8 mouse cellular contexts compared by ENCODE assay signal in the genomic region with DNA sequence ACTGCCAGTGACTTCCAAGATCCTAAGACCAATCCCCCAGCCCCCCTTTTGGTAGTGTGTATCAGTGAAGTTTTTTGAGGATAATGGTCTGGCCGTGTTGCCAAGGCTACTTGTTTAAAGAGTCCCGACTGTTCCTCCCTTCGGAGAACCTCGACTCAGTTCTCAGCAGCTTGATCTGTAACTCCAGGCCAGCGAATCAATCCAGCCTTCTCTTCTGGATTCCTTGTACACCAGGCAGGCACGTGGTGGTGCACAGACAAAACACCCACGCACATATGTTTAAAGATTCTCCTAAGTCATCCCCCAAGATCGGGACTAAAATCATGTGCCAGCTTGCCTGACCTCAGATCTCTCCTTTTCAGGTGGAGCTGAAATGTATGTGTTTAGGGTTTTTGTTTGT. TPM values are rescaled to one million over a fixed set of nuclear protein-coding genes. Genes with fewer than 3 reads are reported as not detected.
DNase-seq lines count a peak whose midpoint lies in the region; ATAC-seq and TF ChIP-seq lines count a peak whose summit lies in the region.
"Not testable (repeated sequence)": the region's sequence is repeated elsewhere in the genome, so short reads cannot be mapped to it uniquely, and the experiment has no call there.

No protein-coding gene starts in this region.

- TF ChIP-seq POLR2A in embryonic fibroblast, embryonic 13.5 days (IDR thresholded peaks at IDR 0.05; ENCODE audit: low read depth, low read length), result not testable (repeated sequence)

- peaks cover 78% of the 10 kb centered on the region for H3K36me3 ChIP-seq in G1E (replicated peaks)
- H3K36me3 ChIP-seq in heart, embryonic 12.5 days, result peaks cover 38% of the 10 kb centered on the region
- peaks cover 11% of the 10 kb centered on the region; the same call in 1 of the 2 replicates for H3K36me3 ChIP-seq in hindbrain, postnatal 0 days (ENCODE audit: insufficient read depth, low read length)
- H3K36me3 ChIP-seq in liver, embryonic 16.5 days (ENCODE audit: control insufficient read depth, insufficient read depth); stomach, postnatal 0 days (ENCODE audit: control insufficient read depth, insufficient read depth, low read length): not testable (repeated sequence)
- peaks cover 11% of the 10 kb centered on the region for H3K36me3 ChIP-seq in midbrain, embryonic 16.5 days (ENCODE audit: control insufficient read depth, insufficient read depth, low read length)

- H3K4me2 ChIP-seq in heart, embryonic 12.5 days, result peak overlapping the region; percentile 89
- peak overlapping the region; percentile 81 for H3K4me2 ChIP-seq in hindbrain, postnatal 0 days (ENCODE audit: low read depth, low read length)
- peak overlapping the region; percentile 97 for H3K4me2 ChIP-seq in liver, embryonic 16.5 days (ENCODE audit: low read depth, low read length)
- H3K4me2 ChIP-seq in midbrain, embryonic 16.5 days (ENCODE audit: low read length), result peak overlapping the region; percentile 95
- H3K4me2 ChIP-seq in stomach, postnatal 0 days (replicated peaks; ENCODE audit: low read depth), result peak overlapping the region; percentile 97

- intact Hi-C loops in left cerebral cortex, postnatal 14 days (cut with DNase I), result not testable (repeated sequence)

- peaks cover 53% of the 10 kb centered on the region for H3K4me1 ChIP-seq in G1E (ENCODE audit: insufficient read depth, low read depth, low read length)
- not testable (repeated sequence) for H3K4me1 ChIP-seq in embryonic fibroblast, embryonic 13.5 days (ENCODE audit: control insufficient read depth, insufficient read depth, low read length); hindbrain, postnatal 0 days (ENCODE audit: insufficient read depth, low read length); stomach, postnatal 0 days (replicated peaks; ENCODE audit: control insufficient read depth, insufficient read depth)
- H3K4me1 ChIP-seq in heart, embryonic 12.5 days (replicated peaks), result peaks cover 27% of the 10 kb centered on the region
- H3K4me1 ChIP-seq in liver, embryonic 16.5 days (ENCODE audit: control insufficient read depth, low read depth, low read length), result peaks cover 24% of the 10 kb centered on the region
- peaks cover 28% of the 10 kb centered on the region for H3K4me1 ChIP-seq in midbrain, embryonic 16.5 days (ENCODE audit: control insufficient read depth, insufficient read depth, low read length)

- not testable (repeated sequence) for TF ChIP-seq EP300 in stomach, postnatal 0 days (optimal IDR thresholded peaks at IDR 0.05)

- TF ChIP-seq CTCF in G1E (IDR thresholded peaks at IDR 0.05; ENCODE audit: low read depth, low read length); embryonic fibroblast, embryonic 13.5 days (IDR thresholded peaks at IDR 0.05; ENCODE audit: borderline replicate concordance, insufficient read depth, low read length); hindbrain, postnatal 0 days (IDR thresholded peaks at IDR 0.05; ENCODE audit: low read depth); stomach, postnatal 0 days (IDR thresholded peaks at IDR 0.05; ENCODE audit: low read depth): not testable (repeated sequence)

- peak overlapping the region; percentile 90; the same call in 1 of the 2 replicates for H3K4me3 ChIP-seq in G1E (ENCODE audit: low read depth, low read length)
- peak overlapping the region; percentile 66 for H3K4me3 ChIP-seq in embryonic fibroblast, embryonic 13.5 days (ENCODE audit: insufficient read depth, low read length)
- peak overlapping the region; percentile 96; the same call in 1 of the 2 replicates for H3K4me3 ChIP-seq in heart, embryonic 12.5 days
- H3K4me3 ChIP-seq in hindbrain, postnatal 0 days (ENCODE audit: low read length); liver, embryonic 16.5 days (ENCODE audit: low read depth, low read length); stomach, postnatal 0 days (ENCODE audit: low read depth, low read length): not testable (repeated sequence)
- peak overlapping the region; percentile 98; the same call in 1 of the 2 replicates for H3K4me3 ChIP-seq in midbrain, embryonic 16.5 days (ENCODE audit: low read depth, low read length)

- 87% methylated on average over 8 of the region's 8 CpGs for WGBS in heart, embryonic 12.5 days
- 87% methylated on average over 8 of the region's 8 CpGs for WGBS in hindbrain, postnatal 0 days
- 79% methylated on average over 8 of the region's 8 CpGs for WGBS in liver, embryonic 16.5 days (ENCODE audit: insufficient replicate concordance)
- 90% methylated on average over 8 of the region's 8 CpGs for WGBS in midbrain, embryonic 16.5 days
- 74% methylated on average over 8 of the region's 8 CpGs for WGBS in stomach, postnatal 0 days

- ATAC-seq in G1E (ENCODE audit: extremely low read depth, insufficient number of reproducible peaks, low FRiP score, poor library complexity, severe bottlenecking); heart, embryonic 12.5 days (ENCODE audit: insufficient number of reproducible peaks, low FRiP score); hindbrain, postnatal 0 days; liver, embryonic 16.5 days (ENCODE audit: low read depth); midbrain, embryonic 16.5 days; stomach, postnatal 0 days (ENCODE audit: low FRiP score, low TSS enrichment): not testable (repeated sequence)

- H3K9me3 ChIP-seq in G1E (replicated peaks); heart, embryonic 12.5 days (replicated peaks); hindbrain, postnatal 0 days (ENCODE audit: low read length); liver, embryonic 16.5 days (replicated peaks; ENCODE audit: control insufficient read depth, low read length); midbrain, embryonic 16.5 days (replicated peaks; ENCODE audit: control insufficient read depth, low read length, poor library complexity, severe bottlenecking); stomach, postnatal 0 days (ENCODE audit: control insufficient read depth, low read length): not testable (repeated sequence)

- 0 out of 2 replicates have a peak overlapping the region, but pooled peaks have one; percentile 95 for H3K9ac ChIP-seq in heart, embryonic 12.5 days
- not testable (repeated sequence) for H3K9ac ChIP-seq in hindbrain, postnatal 0 days (replicated peaks; ENCODE audit: low read length); liver, embryonic 16.5 days (ENCODE audit: low read depth, low read length); midbrain, embryonic 16.5 days (ENCODE audit: low read depth, low read length); stomach, postnatal 0 days (ENCODE audit: low read length)

- DNase-seq in G1E (ENCODE audit: low spot score); hindbrain, postnatal 0 days (ENCODE audit: low spot score); stomach, postnatal 0 days (ENCODE audit: low spot score): not testable (repeated sequence)
- DNase-seq in left cerebral cortex, postnatal 14 days (ENCODE audit: low spot score in 2 of 2), result peak; percentile 52 to 76

- not testable (repeated sequence) for H3K27ac ChIP-seq in embryonic fibroblast, embryonic 13.5 days (ENCODE audit: insufficient read depth, low read length); heart, embryonic 12.5 days (ENCODE audit: poor library complexity, severe bottlenecking); hindbrain, postnatal 0 days; liver, embryonic 16.5 days (ENCODE audit: low read length); midbrain, embryonic 16.5 days (ENCODE audit: low read length); stomach, postnatal 0 days (replicated peaks)

- not testable (repeated sequence) for H3K27me3 ChIP-seq in G1E (ENCODE audit: insufficient read depth, low read length); heart, embryonic 12.5 days (replicated peaks); hindbrain, postnatal 0 days (ENCODE audit: insufficient read depth, low read length); liver, embryonic 16.5 days (ENCODE audit: control insufficient read depth, insufficient read depth, low read depth, low read length); midbrain, embryonic 16.5 days (ENCODE audit: control insufficient read depth, insufficient read depth, low read depth, low read length); stomach, postnatal 0 days (ENCODE audit: control insufficient read depth, insufficient read depth, low read length)

RNA-seq across cellular contexts. Expression of gene Yipf2, which starts 1.7 kb away (rescaled TPM):
- total RNA-seq in G1E (2014; fragmentation: Nextera tagmentation) (6.8 and 8.5 TPM in 2 replicates), G1E (2017) (13.2 and 19.0 TPM in 2 replicates)
- 4.7 and 5.1 TPM in 2 replicates for polyA plus RNA-seq in G1E (2012)
- 7.2 and 7.4 TPM in 2 replicates for polyA plus RNA-seq in embryonic fibroblast, embryonic 13.5 days (2011; ENCODE audit: insufficient read length, low read depth, missing spikeins)
- 12.9 and 14.8 TPM in 2 replicates for polyA plus RNA-seq in heart, embryonic 12.5 days (2016; fragmentation: Nextera tagmentation; extraction: Ambion mirVana)
- total RNA-seq in hindbrain, postnatal 0 days (2014; rRNA removed), result 18.6 and 25.5 TPM in 2 replicates
- 18.4 and 19.3 TPM in 2 replicates for polyA plus RNA-seq in hindbrain, postnatal 0 days (2015; fragmentation: Nextera tagmentation; extraction: Ambion mirVana)
- total RNA-seq in left cerebral cortex, postnatal 14 days (2021), result 10 to 100 TPM; 17.5 to 19.2 TPM
- polyA plus RNA-seq in liver, embryonic 16.5 days (2015; fragmentation: Nextera tagmentation; extraction: Ambion mirVana), result 11.5 and 12.5 TPM in 2 replicates
- polyA plus RNA-seq in midbrain, embryonic 16.5 days (2015; fragmentation: Nextera tagmentation; extraction: Ambion mirVana), result 24.9 and 26.9 TPM in 2 replicates
- 22.5 and 25.5 TPM in 2 replicates for polyA plus RNA-seq in stomach, postnatal 0 days (2015; fragmentation: Nextera tagmentation; extraction: Ambion mirVana)

RNA-seq across cellular contexts. Expression of gene Timm29, which starts 1.8 kb away (rescaled TPM):
- total RNA-seq in G1E (2014; fragmentation: Nextera tagmentation) (25.1 and 25.5 TPM in 2 replicates), G1E (2017) (30.7 and 35.9 TPM in 2 replicates)
- polyA plus RNA-seq in G1E (2012), result 18.3 and 20.0 TPM in 2 replicates
- polyA plus RNA-seq in embryonic fibroblast, embryonic 13.5 days (2011; ENCODE audit: insufficient read length, low read depth, missing spikeins), result 29.1 and 31.6 TPM in 2 replicates
- 33.6 and 34.5 TPM in 2 replicates for polyA plus RNA-seq in heart, embryonic 12.5 days (2016; fragmentation: Nextera tagmentation; extraction: Ambion mirVana)
- 63.3 and 66.8 TPM in 2 replicates for total RNA-seq in hindbrain, postnatal 0 days (2014; rRNA removed)
- polyA plus RNA-seq in hindbrain, postnatal 0 days (2015; fragmentation: Nextera tagmentation; extraction: Ambion mirVana), result 49.4 and 51.5 TPM in 2 replicates
- total RNA-seq in left cerebral cortex, postnatal 14 days (2021), result 10 to 100 TPM; 43.9 to 46.0 TPM
- 13.9 and 14.1 TPM in 2 replicates for polyA plus RNA-seq in liver, embryonic 16.5 days (2015; fragmentation: Nextera tagmentation; extraction: Ambion mirVana)
- 58.6 and 59.0 TPM in 2 replicates for polyA plus RNA-seq in midbrain, embryonic 16.5 days (2015; fragmentation: Nextera tagmentation; extraction: Ambion mirVana)
- 16.5 and 18.2 TPM in 2 replicates for polyA plus RNA-seq in stomach, postnatal 0 days (2015; fragmentation: Nextera tagmentation; extraction: Ambion mirVana)

RNA-seq across cellular contexts. Expression of gene Smarca4, which starts 21.6 kb away (rescaled TPM):
- total RNA-seq in G1E (2014; fragmentation: Nextera tagmentation) (85.6 and 96.4 TPM in 2 replicates), G1E (2017) (42.2 and 46.1 TPM in 2 replicates)
- polyA plus RNA-seq in G1E (2012), result 220 and 247 TPM in 2 replicates
- polyA plus RNA-seq in embryonic fibroblast, embryonic 13.5 days (2011; ENCODE audit: insufficient read length, low read depth, missing spikeins), result 73.5 and 81.7 TPM in 2 replicates
- polyA plus RNA-seq in heart, embryonic 12.5 days (2016; fragmentation: Nextera tagmentation; extraction: Ambion mirVana), result 76.0 and 78.5 TPM in 2 replicates
- total RNA-seq in hindbrain, postnatal 0 days (2014; rRNA removed), result 171 and 177 TPM in 2 replicates
- 71.5 and 80.6 TPM in 2 replicates for polyA plus RNA-seq in hindbrain, postnatal 0 days (2015; fragmentation: Nextera tagmentation; extraction: Ambion mirVana)
- total RNA-seq in left cerebral cortex, postnatal 14 days (2021), result 100 to 1,000 TPM; 129 TPM
- 20.2 and 23.4 TPM in 2 replicates for polyA plus RNA-seq in liver, embryonic 16.5 days (2015; fragmentation: Nextera tagmentation; extraction: Ambion mirVana)
- polyA plus RNA-seq in midbrain, embryonic 16.5 days (2015; fragmentation: Nextera tagmentation; extraction: Ambion mirVana), result 129 and 137 TPM in 2 replicates
- 27.2 and 29.0 TPM in 2 replicates for polyA plus RNA-seq in stomach, postnatal 0 days (2015; fragmentation: Nextera tagmentation; extraction: Ambion mirVana)

RNA-seq across cellular contexts. Expression of gene Carm1, which starts 47.7 kb away (rescaled TPM):
- total RNA-seq in G1E (2014; fragmentation: Nextera tagmentation) (71.9 and 79.5 TPM in 2 replicates), G1E (2017) (10.0 and 12.5 TPM in 2 replicates)
- polyA plus RNA-seq in G1E (2012), result 143 and 160 TPM in 2 replicates
- 96.3 and 105 TPM in 2 replicates for polyA plus RNA-seq in embryonic fibroblast, embryonic 13.5 days (2011; ENCODE audit: insufficient read length, low read depth, missing spikeins)
- 49.9 and 53.8 TPM in 2 replicates for polyA plus RNA-seq in heart, embryonic 12.5 days (2016; fragmentation: Nextera tagmentation; extraction: Ambion mirVana)
- 84.9 and 92.7 TPM in 2 replicates for total RNA-seq in hindbrain, postnatal 0 days (2014; rRNA removed)
- polyA plus RNA-seq in hindbrain, postnatal 0 days (2015; fragmentation: Nextera tagmentation; extraction: Ambion mirVana), result 20.6 and 25.0 TPM in 2 replicates
- 10 to 100 TPM; 68.8 to 76.2 TPM for total RNA-seq in left cerebral cortex, postnatal 14 days (2021)
- 7.0 and 9.3 TPM in 2 replicates for polyA plus RNA-seq in liver, embryonic 16.5 days (2015; fragmentation: Nextera tagmentation; extraction: Ambion mirVana)
- 22.5 and 27.4 TPM in 2 replicates for polyA plus RNA-seq in midbrain, embryonic 16.5 days (2015; fragmentation: Nextera tagmentation; extraction: Ambion mirVana)
- polyA plus RNA-seq in stomach, postnatal 0 days (2015; fragmentation: Nextera tagmentation; extraction: Ambion mirVana), result 12.0 and 15.5 TPM in 2 replicates
